Mouse (Mus musculus): Measurements from ENCODE around the gene Nubp2. TPM values are rescaled to one million over a fixed set of nuclear protein-coding genes. Genes with fewer than 3 reads are reported as not detected.
A peak's percentile ranks its signal among the peaks of the same experiment; 100 is the strongest.

Nubp2 gene
- total and polyA plus RNA-seq, 3 experiments = 17.8 to 22.7 (median 18.2) TPM

GRCm38 (mm10) chr17:24886932-24887271, 753 bp upstream of the Nubp2 start:
- peaks cover 11% of the 10 kb centered on the region for H3K4me1 ChIP-seq (ENCODE audit: control insufficient read depth, insufficient read depth, low read length)
- no peak for DNase-seq
- H3K27me3 ChIP-seq (ENCODE audit: control insufficient read depth, insufficient read depth, low read length) = no peaks in the 10 kb centered on the region
- peak overlapping the region; percentile 95 for H3K4me3 ChIP-seq
- WGBS = under 1% methylated on average over 18 of the region's 18 CpGs
- no peaks in the 10 kb centered on the region for H3K36me3 ChIP-seq (ENCODE audit: control insufficient read depth, insufficient read depth, low read length)
- peak overlapping the region; percentile 93 for H3K27ac ChIP-seq
- TF ChIP-seq POLR2A (IDR thresholded peaks at IDR 0.05; ENCODE audit: insufficient read depth, low read depth, low read length) = 0 out of 2 replicates have a peak, but pooled peaks have one; percentile 5
- TF ChIP-seq CTCF (IDR thresholded peaks at IDR 0.05) = no peak
- H3K79me2 ChIP-seq (replicated peaks; ENCODE audit: control insufficient read depth, insufficient read depth, low read length) = no peaks in the 10 kb centered on the region
- intact Hi-C loops (cut with DNase I) = no loop called here
- H3K9ac ChIP-seq (ENCODE audit: low read depth, low read length) = peak overlapping the region; percentile 84

DNA sequence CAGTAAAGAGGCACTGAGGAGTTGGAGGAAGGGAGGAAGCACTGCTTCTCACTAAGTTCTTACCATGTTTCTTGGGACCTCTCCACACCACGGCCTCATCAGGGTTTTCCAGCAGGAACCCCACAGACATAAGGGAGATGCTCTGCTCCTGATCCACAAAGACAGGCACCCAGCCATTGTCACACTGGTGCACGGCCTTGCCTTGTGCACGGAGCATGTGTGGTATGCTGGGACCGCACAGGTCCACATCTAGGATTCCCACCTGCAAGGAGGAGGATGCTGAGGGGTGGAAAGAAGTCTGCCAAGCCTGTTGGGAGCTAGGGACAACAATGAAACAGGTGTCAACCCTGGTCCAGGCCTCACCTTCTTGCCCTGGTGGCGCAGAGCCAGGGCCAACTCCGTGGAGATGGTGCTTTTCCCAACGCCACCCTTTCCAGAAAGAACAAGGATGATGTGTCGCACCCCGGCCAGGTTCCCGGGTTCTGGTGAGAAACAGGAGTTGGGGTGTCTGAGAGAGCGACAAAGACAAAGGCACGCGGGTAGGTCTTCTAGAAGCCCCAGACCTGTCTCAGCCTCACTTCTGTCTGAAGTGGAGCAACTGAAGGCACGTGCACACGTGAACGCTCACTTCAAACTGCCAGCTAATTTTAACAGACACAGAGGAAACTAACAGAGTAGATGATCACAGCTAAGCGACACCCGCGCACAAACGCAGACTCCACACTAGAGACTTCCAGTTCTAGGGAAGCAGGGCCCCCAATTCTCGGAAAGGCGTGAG, 604 bp downstream of the Nubp2 start:
- Histone ChIP-seq H3K27ac (peak overlapping the region; percentile 71), H3K4me1 (ENCODE audit: control insufficient read depth, insufficient read depth, low read length) (peaks cover 15% of the 10 kb centered on the region), H3K9ac (ENCODE audit: low read depth, low read length) (peak overlapping the region; percentile 79), H3K79me2 (replicated peaks; ENCODE audit: control insufficient read depth, insufficient read depth, low read length) (no peaks in the 10 kb centered on the region), H3K36me3 (ENCODE audit: control insufficient read depth, insufficient read depth, low read length) (no peaks in the 10 kb centered on the region), H3K4me3 (peak overlapping the region; percentile 76), H3K27me3 (ENCODE audit: control insufficient read depth, insufficient read depth, low read length) (no peaks in the 10 kb centered on the region)
- DNase-seq = peak in 1 of 2 experiments; percentile 21
- intact Hi-C loops (cut with DNase I) = loop anchor here (2.0 kb wide), 1 partner anchor 35 kb away; the partner anchor contains the start of gene Fahd1
- 20% methylated on average over 22 of the region's 22 CpGs for WGBS
- TF ChIP-seq CTCF (IDR thresholded peaks at IDR 0.05) (no peak), POLR2A (IDR thresholded peaks at IDR 0.05; ENCODE audit: insufficient read depth, low read depth, low read length) (no peak), EP300 (IDR thresholded peaks at IDR 0.05; ENCODE audit: insufficient read depth, low read depth, low read length) (no peak)

DNA sequence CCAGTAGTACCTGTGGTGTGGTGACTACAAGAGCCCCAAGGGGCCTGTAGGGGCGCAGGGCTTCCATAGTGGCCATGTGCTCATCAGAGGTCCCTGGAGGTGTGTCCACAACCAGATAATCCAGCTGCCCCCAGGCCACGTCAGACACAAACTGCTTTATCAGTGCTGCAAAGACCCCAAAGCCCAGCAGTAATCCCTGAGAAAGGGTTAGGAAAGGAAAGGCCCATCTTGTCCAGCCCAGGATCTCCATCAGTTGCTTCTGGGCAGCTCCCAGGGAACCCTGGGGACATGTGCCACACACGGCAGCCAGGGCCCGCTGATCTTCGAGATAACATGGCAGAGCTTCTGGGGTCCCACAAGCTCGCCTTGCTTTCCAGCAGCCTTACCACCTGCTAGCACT, 1.8 kb downstream of the Nubp2 start:
- intact Hi-C loops (cut with DNase I) = loop anchor here (2.0 kb wide), 1 partner anchor 34 kb away; the partner anchor contains the start of gene Fahd1
- no peak for TF ChIP-seq POLR2A (IDR thresholded peaks at IDR 0.05; ENCODE audit: insufficient read depth, low read depth, low read length)
- no peak for TF ChIP-seq EP300 (IDR thresholded peaks at IDR 0.05; ENCODE audit: insufficient read depth, low read depth, low read length)
- no peak for TF ChIP-seq CTCF (IDR thresholded peaks at IDR 0.05)

GRCm38 (mm10) chr17:24881738-24882440, 4.3 kb downstream of the Nubp2 start:
- Histone ChIP-seq H3K4me1 (ENCODE audit: control insufficient read depth, insufficient read depth, low read length) (peaks cover 8% of the 10 kb centered on the region), H3K9ac (ENCODE audit: low read depth, low read length) (no peak overlapping the region), H3K27ac (no peak overlapping the region), H3K4me3 (no peak overlapping the region), H3K36me3 (ENCODE audit: control insufficient read depth, insufficient read depth, low read length) (no peaks in the 10 kb centered on the region), H3K27me3 (ENCODE audit: control insufficient read depth, insufficient read depth, low read length) (no peaks in the 10 kb centered on the region), H3K79me2 (replicated peaks; ENCODE audit: control insufficient read depth, insufficient read depth, low read length) (no peaks in the 10 kb centered on the region)
- WGBS = 36% methylated on average over 7 of the region's 7 CpGs
- peak; percentile 36 to 53 for DNase-seq
- intact Hi-C loops (cut with DNase I) = loop anchor here (1.0 kb wide), 1 partner anchor 137 kb away; no protein-coding TSS in a partner anchor
- TF ChIP-seq EP300 (IDR thresholded peaks at IDR 0.05; ENCODE audit: insufficient read depth, low read depth, low read length) (no peak), CTCF (IDR thresholded peaks at IDR 0.05) (peak; percentile 72), POLR2A (IDR thresholded peaks at IDR 0.05; ENCODE audit: insufficient read depth, low read depth, low read length) (no peak)

More for the DNA sequence above, 1.8 kb downstream of the Nubp2 start:
- H3K4me3 ChIP-seq = no peak overlapping the region
- H3K27ac ChIP-seq = no peak overlapping the region
- DNase-seq = no peak
- WGBS = 81% methylated on average over 6 of the region's 6 CpGs
- no peaks in the 10 kb centered on the region for H3K27me3 ChIP-seq (ENCODE audit: control insufficient read depth, insufficient read depth, low read length)
- peaks cover 15% of the 10 kb centered on the region for H3K4me1 ChIP-seq (ENCODE audit: control insufficient read depth, insufficient read depth, low read length)
- no peaks in the 10 kb centered on the region for H3K79me2 ChIP-seq (replicated peaks; ENCODE audit: control insufficient read depth, insufficient read depth, low read length)
- no peak overlapping the region for H3K9ac ChIP-seq (ENCODE audit: low read depth, low read length)
- no peaks in the 10 kb centered on the region for H3K36me3 ChIP-seq (ENCODE audit: control insufficient read depth, insufficient read depth, low read length)

- intact Hi-C loops (cut with DNase I) = no loop called here
- H3K79me2 ChIP-seq (replicated peaks; ENCODE audit: control insufficient read depth, insufficient read depth, low read length) = no peaks in the 10 kb centered on the region
- H3K36me3 ChIP-seq (ENCODE audit: control insufficient read depth, insufficient read depth, low read length) = no peaks in the 10 kb centered on the region
- peak overlapping the region; percentile 80 for H3K27ac ChIP-seq
- peak in 1 of 2 experiments; percentile 36 for DNase-seq
- H3K4me1 ChIP-seq (ENCODE audit: control insufficient read depth, insufficient read depth, low read length) = peaks cover 5% of the 10 kb centered on the region
- H3K9ac ChIP-seq (ENCODE audit: low read depth, low read length) = 0 out of 2 replicates have a peak overlapping the region, but pooled peaks have one; percentile 8
- no peaks in the 10 kb centered on the region for H3K27me3 ChIP-seq (ENCODE audit: control insufficient read depth, insufficient read depth, low read length)
- 73% methylated on average over 8 of the region's 8 CpGs for WGBS
- no peak overlapping the region for H3K4me3 ChIP-seq
- no peak for TF ChIP-seq CTCF (IDR thresholded peaks at IDR 0.05)
- TF ChIP-seq POLR2A (IDR thresholded peaks at IDR 0.05; ENCODE audit: insufficient read depth, low read depth, low read length) = no peak
- TF ChIP-seq EP300 (IDR thresholded peaks at IDR 0.05; ENCODE audit: insufficient read depth, low read depth, low read length) = no peak
Measured at GRCm38 (mm10) chr17:24878531-24878930, 7.6 kb downstream of the Nubp2 start.

DNA sequence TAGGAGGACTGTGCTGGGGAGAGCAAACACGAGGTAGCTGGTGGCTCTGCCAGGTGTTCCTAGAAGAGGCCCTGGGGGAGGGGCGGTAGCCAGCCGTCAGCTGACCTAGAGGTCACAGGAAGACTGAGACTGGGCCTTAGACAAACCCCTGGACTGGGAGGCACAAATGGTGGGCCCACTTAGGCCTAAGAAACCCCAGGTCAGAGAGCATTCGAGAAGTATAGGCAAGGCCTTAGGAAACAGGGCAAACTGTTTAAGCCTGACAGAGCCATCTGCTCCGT, 8.1 kb downstream of the Nubp2 start:
- H3K79me2 ChIP-seq (replicated peaks; ENCODE audit: control insufficient read depth, insufficient read depth, low read length) = no peaks in the 10 kb centered on the region
- intact Hi-C loops (cut with DNase I) = no loop called here
- H3K4me3 ChIP-seq = no peak overlapping the region
- peaks cover 5% of the 10 kb centered on the region for H3K4me1 ChIP-seq (ENCODE audit: control insufficient read depth, insufficient read depth, low read length)
- no peak overlapping the region for H3K9ac ChIP-seq (ENCODE audit: low read depth, low read length)
- H3K36me3 ChIP-seq (ENCODE audit: control insufficient read depth, insufficient read depth, low read length) = no peaks in the 10 kb centered on the region
- 42% methylated on average over 5 of the region's 5 CpGs for WGBS
- DNase-seq = peak; percentile 73 to 82
- H3K27ac ChIP-seq = peak overlapping the region; percentile 80
- no peak for TF ChIP-seq CTCF (IDR thresholded peaks at IDR 0.05)
- 0 out of 2 replicates have a peak, but pooled peaks have one; percentile 52 for TF ChIP-seq EP300 (IDR thresholded peaks at IDR 0.05; ENCODE audit: insufficient read depth, low read depth, low read length)
- TF ChIP-seq POLR2A (IDR thresholded peaks at IDR 0.05; ENCODE audit: insufficient read depth, low read depth, low read length) = no peak
- no peaks in the 10 kb centered on the region for H3K27me3 ChIP-seq (ENCODE audit: control insufficient read depth, insufficient read depth, low read length)

All from heart, adult 2 months (tissue).